In the genomic region with DNA sequence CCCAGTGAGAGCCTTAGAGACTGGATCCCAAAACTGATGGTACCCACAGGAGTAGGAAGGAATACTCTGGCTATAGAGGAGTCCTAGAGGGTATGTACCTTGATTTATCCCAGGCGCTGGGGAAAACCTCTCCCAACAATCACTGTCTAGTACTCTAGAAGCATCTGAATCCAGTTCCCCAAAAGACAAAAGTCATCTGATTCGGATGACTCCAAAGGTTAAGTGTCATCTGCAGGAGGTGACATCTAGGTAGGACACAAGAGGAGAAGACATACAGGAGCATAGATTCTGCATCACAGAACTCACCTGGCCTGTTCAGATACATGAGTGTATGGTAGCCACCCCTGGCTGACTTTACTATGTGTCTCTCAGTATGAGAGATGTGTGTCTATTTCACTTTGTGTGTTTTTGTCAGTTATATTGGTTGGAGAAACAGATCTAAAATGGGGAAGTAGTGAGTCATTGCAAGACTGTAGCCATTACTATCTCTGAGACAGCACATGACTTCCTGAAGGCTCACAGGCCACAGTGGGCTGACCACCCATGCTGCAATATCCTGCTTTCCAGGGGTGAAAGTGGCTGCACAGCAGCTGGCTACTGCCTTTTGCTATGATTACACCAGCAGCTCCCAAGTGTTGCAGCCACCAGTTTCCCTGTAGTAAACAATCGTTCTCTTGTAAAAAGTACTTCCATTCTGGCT, we compare ENCODE assay signal across 8 mouse cellular contexts.
A peak's percentile ranks its signal among the peaks of the same experiment; 100 is the strongest.
DNase-seq lines count a peak whose midpoint lies in the region; ATAC-seq and TF ChIP-seq lines count a peak whose summit lies in the region.
"Had no signal": no experiment of that assay in that cellular context is flagged by ENCODE, and none has a peak within 500 bp of the region (broad histone marks: within the 10 kb centered on the region; RNA-seq: fewer than 3 reads in every experiment).

No protein-coding gene starts in this region.

- no peaks in the 10 kb centered on the region; the same call in 1 of the 2 replicates for H3K9me3 ChIP-seq in lung, embryonic 14.5 days (ENCODE audit: low read depth, low read length)
- H3K9me3 ChIP-seq: heart, embryonic 15.5 days had no signal

- no peak overlapping the region for H3K27ac ChIP-seq in lung, embryonic 14.5 days (ENCODE audit: low read depth)
- H3K27ac ChIP-seq: heart, embryonic 15.5 days had no signal

- no peak for ATAC-seq in lung, embryonic 14.5 days (ENCODE audit: insufficient read depth)
- no peak for ATAC-seq in erythroblast, adult 5-6 weeks (replicated peaks; ENCODE audit: low FRiP score, poor library complexity, severe bottlenecking)

- H3K4me3 ChIP-seq in lung, embryonic 14.5 days (ENCODE audit: low read depth, low read length) = no peak overlapping the region
- H3K4me3 ChIP-seq: heart, embryonic 15.5 days had no signal

- DNase-seq in layer of hippocampus, adult 9-11 months = peak; percentile 75
- DNase-seq in layer of hippocampus, adult 9-10 months (ENCODE audit: low spot score) = no peak
- DNase-seq in fibroblast of lung, adult 2 months (ENCODE audit: low read depth) = peak; percentile 18
- peak; percentile 19 for DNase-seq in lung, embryonic 14.5 days
- DNase-seq in spleen, postnatal 4 days (ENCODE audit: low spot score in 2 of 2) = peak; percentile 44 to 68
- DNase-seq in left cerebral cortex, postnatal 36 days (ENCODE audit: low spot score in 2 of 2) = no peak

- 83% methylated on average over 3 of the region's 3 CpGs for WGBS in lung, embryonic 14.5 days

- intact Hi-C loops in left cerebral cortex, postnatal 36 days (cut with DNase I) = no loop called here

- H3K27me3 ChIP-seq in lung, embryonic 14.5 days (ENCODE audit: insufficient read depth, low read length) = no peaks in the 10 kb centered on the region
- H3K27me3 ChIP-seq: heart, embryonic 15.5 days had no signal

- H3K9ac ChIP-seq in lung, embryonic 14.5 days = no peak overlapping the region
- H3K9ac ChIP-seq: heart, embryonic 15.5 days had no signal

- no peaks in the 10 kb centered on the region for H3K36me3 ChIP-seq in lung, embryonic 14.5 days (ENCODE audit: insufficient read depth)
- H3K36me3 ChIP-seq: heart, embryonic 15.5 days had no signal

- TF ChIP-seq CTCF in lung, embryonic 14.5 days (IDR thresholded peaks at IDR 0.05; ENCODE audit: low read depth) = no peak

- H3K4me2 ChIP-seq in lung, embryonic 14.5 days = no peak overlapping the region
- H3K4me2 ChIP-seq: heart, embryonic 15.5 days had no signal

- no peaks in the 10 kb centered on the region for H3K4me1 ChIP-seq in lung, embryonic 14.5 days (ENCODE audit: insufficient read depth)
- H3K4me1 ChIP-seq: heart, embryonic 15.5 days had no signal

Comparison
In these comparisons a context has a peak if more than half of its experiments do, and no peak if none do; other contexts are left out.
1. DNase-seq: peak in layer of hippocampus, adult 9-11 months (single experiment), fibroblast of lung, adult 2 months (single experiment), lung, embryonic 14.5 days (single experiment) and spleen, postnatal 4 days (2 of 2); none in layer of hippocampus, adult 9-10 months (single experiment) and left cerebral cortex, postnatal 36 days (0 of 2).